Mouse (Mus musculus): ENCODE results near the gene Ociad2. TPM values are rescaled to one million over a fixed set of nuclear protein-coding genes. Genes with fewer than 3 reads are reported as not detected.
A peak's percentile ranks its signal among the peaks of the same experiment; 100 is the strongest.

The Ociad2 gene
- polyA plus RNA-seq, 1 experiment from 2014 or later: 103 TPM

- 0 out of 2 replicates have a peak overlapping the region, but pooled peaks have one; percentile 11 for H3K4me3 ChIP-seq (replicated peaks; ENCODE audit: low read length)
- 0 out of 2 replicates have a peak, but pooled peaks have one; percentile 31 for ATAC-seq (ENCODE audit: insufficient read depth, low FRiP score)
- no peak overlapping the region for H3K27ac ChIP-seq (ENCODE audit: low read length)
- no peaks in the 10 kb centered on the region for H3K9me3 ChIP-seq (replicated peaks; ENCODE audit: control insufficient read depth, low read length)
- no peaks in the 10 kb centered on the region for H3K27me3 ChIP-seq (ENCODE audit: control insufficient read depth, insufficient read depth, low read length)
- peaks cover 12% of the 10 kb centered on the region; the same call in 1 of the 2 replicates for H3K4me1 ChIP-seq (ENCODE audit: control insufficient read depth, insufficient read depth, low read length)
- no peaks in the 10 kb centered on the region for H3K36me3 ChIP-seq (ENCODE audit: control insufficient read depth, insufficient read depth, low read length)
- H3K9ac ChIP-seq (ENCODE audit: low read length): no peak overlapping the region
- 30% methylated on average over 12 of the region's 12 CpGs for WGBS
- peak overlapping the region; percentile 45 for H3K4me2 ChIP-seq (ENCODE audit: low read depth, low read length)
These were observed 18.9 kb upstream of the Ociad2 start for GRCm38 (mm10) chr5:73359752-73360141.

GRCm38 (mm10) chr5:73359134-73359751 lies 18.4 kb upstream of the Ociad2 start:
- Histone ChIP-seq H3K4me3 (replicated peaks; ENCODE audit: low read length) (no peak overlapping the region), H3K9ac (ENCODE audit: low read length) (no peak overlapping the region), H3K27me3 (ENCODE audit: control insufficient read depth, insufficient read depth, low read length) (no peaks in the 10 kb centered on the region), H3K9me3 (replicated peaks; ENCODE audit: control insufficient read depth, low read length) (no peaks in the 10 kb centered on the region), H3K4me1 (ENCODE audit: control insufficient read depth, insufficient read depth, low read length) (peaks cover 9% of the 10 kb centered on the region; the same call in 1 of the 2 replicates), H3K4me2 (ENCODE audit: low read depth, low read length) (peak overlapping the region; percentile 45), H3K36me3 (ENCODE audit: control insufficient read depth, insufficient read depth, low read length) (no peaks in the 10 kb centered on the region), H3K27ac (ENCODE audit: low read length) (no peak overlapping the region; the same call in 1 of the 2 replicates)
- WGBS: 69% methylated on average over 6 of the region's 6 CpGs
- ATAC-seq (ENCODE audit: insufficient read depth, low FRiP score): no peak

- no peak overlapping the region for H3K4me3 ChIP-seq (replicated peaks; ENCODE audit: low read length)
- no peak overlapping the region for H3K4me2 ChIP-seq (ENCODE audit: low read depth, low read length)
- H3K9me3 ChIP-seq (replicated peaks; ENCODE audit: control insufficient read depth, low read length): no peaks in the 10 kb centered on the region
- WGBS: 51% methylated on average over 5 of the region's 5 CpGs
- H3K4me1 ChIP-seq (ENCODE audit: control insufficient read depth, insufficient read depth, low read length): peaks cover 8% of the 10 kb centered on the region; the same call in 1 of the 2 replicates
- no peak overlapping the region for H3K9ac ChIP-seq (ENCODE audit: low read length)
- H3K27me3 ChIP-seq (ENCODE audit: control insufficient read depth, insufficient read depth, low read length): no peaks in the 10 kb centered on the region
- H3K36me3 ChIP-seq (ENCODE audit: control insufficient read depth, insufficient read depth, low read length): no peaks in the 10 kb centered on the region
- no peak overlapping the region for H3K27ac ChIP-seq (ENCODE audit: low read length)
- ATAC-seq (ENCODE audit: insufficient read depth, low FRiP score): peak; percentile 79
These were observed 14.6 kb upstream of the Ociad2 start for GRCm38 (mm10) chr5:73355393-73355792.

- H3K27me3 ChIP-seq (ENCODE audit: control insufficient read depth, insufficient read depth, low read length): no peaks in the 10 kb centered on the region
- no peaks in the 10 kb centered on the region for H3K9me3 ChIP-seq (replicated peaks; ENCODE audit: control insufficient read depth, low read length)
- no peak overlapping the region for H3K4me2 ChIP-seq (ENCODE audit: low read depth, low read length)
- H3K4me1 ChIP-seq (ENCODE audit: control insufficient read depth, insufficient read depth, low read length): no peaks in the 10 kb centered on the region
- no peak overlapping the region for H3K4me3 ChIP-seq (replicated peaks; ENCODE audit: low read length)
- H3K9ac ChIP-seq (ENCODE audit: low read length): no peak overlapping the region
- H3K36me3 ChIP-seq (ENCODE audit: control insufficient read depth, insufficient read depth, low read length): no peaks in the 10 kb centered on the region
- WGBS: 49% methylated on average over 3 of the region's 3 CpGs
- H3K27ac ChIP-seq (ENCODE audit: low read length): no peak overlapping the region
- ATAC-seq (ENCODE audit: insufficient read depth, low FRiP score): no peak
These were observed 13.2 kb upstream of the Ociad2 start for GRCm38 (mm10) chr5:73353978-73354377.

- Histone ChIP-seq H3K4me3 (replicated peaks; ENCODE audit: low read length) (no peak overlapping the region), H3K9ac (ENCODE audit: low read length) (no peak overlapping the region), H3K27me3 (ENCODE audit: control insufficient read depth, insufficient read depth, low read length) (no peaks in the 10 kb centered on the region), H3K4me1 (ENCODE audit: control insufficient read depth, insufficient read depth, low read length) (0 out of 2 replicates have a peak, but pooled peaks cover 2% of the 10 kb centered on the region), H3K9me3 (replicated peaks; ENCODE audit: control insufficient read depth, low read length) (no peaks in the 10 kb centered on the region), H3K4me2 (ENCODE audit: low read depth, low read length) (no peak overlapping the region), H3K27ac (ENCODE audit: low read length) (no peak overlapping the region), H3K36me3 (ENCODE audit: control insufficient read depth, insufficient read depth, low read length) (no peaks in the 10 kb centered on the region)
- 39% methylated on average over 7 of the region's 7 CpGs for WGBS
- no peak for ATAC-seq (ENCODE audit: insufficient read depth, low FRiP score)
These were observed 12.7 kb upstream of the Ociad2 start for GRCm38 (mm10) chr5:73353519-73353918.

GRCm38 (mm10) chr5:73351796-73352195 lies 11.0 kb upstream of the Ociad2 start:
- Histone ChIP-seq H3K9ac (ENCODE audit: low read length) (no peak overlapping the region), H3K36me3 (ENCODE audit: control insufficient read depth, insufficient read depth, low read length) (no peaks in the 10 kb centered on the region), H3K4me2 (ENCODE audit: low read depth, low read length) (no peak overlapping the region), H3K4me1 (ENCODE audit: control insufficient read depth, insufficient read depth, low read length) (0 out of 2 replicates have a peak, but pooled peaks cover 2% of the 10 kb centered on the region), H3K27ac (ENCODE audit: low read length) (no peak overlapping the region), H3K4me3 (replicated peaks; ENCODE audit: low read length) (no peak overlapping the region), H3K9me3 (replicated peaks; ENCODE audit: control insufficient read depth, low read length) (no peaks in the 10 kb centered on the region), H3K27me3 (ENCODE audit: control insufficient read depth, insufficient read depth, low read length) (no peaks in the 10 kb centered on the region)
- 93% methylated on average over 1 of the region's 1 CpGs for whole genome bisulfite sequencing
- no peak for ATAC-seq (ENCODE audit: insufficient read depth, low FRiP score)

- H3K27me3 ChIP-seq (ENCODE audit: control insufficient read depth, insufficient read depth, low read length): no peaks in the 10 kb centered on the region
- 54% methylated on average over 5 of the region's 5 CpGs for WGBS
- H3K9ac ChIP-seq (ENCODE audit: low read length): no peak overlapping the region
- H3K4me2 ChIP-seq (ENCODE audit: low read depth, low read length): no peak overlapping the region
- no peak overlapping the region for H3K4me3 ChIP-seq (replicated peaks; ENCODE audit: low read length)
- H3K9me3 ChIP-seq (replicated peaks; ENCODE audit: control insufficient read depth, low read length): no peaks in the 10 kb centered on the region
- no peak for ATAC-seq (ENCODE audit: insufficient read depth, low FRiP score)
- no peaks in the 10 kb centered on the region for H3K36me3 ChIP-seq (ENCODE audit: control insufficient read depth, insufficient read depth, low read length)
- no peak overlapping the region for H3K27ac ChIP-seq (ENCODE audit: low read length)
- H3K4me1 ChIP-seq (ENCODE audit: control insufficient read depth, insufficient read depth, low read length): 0 out of 2 replicates have a peak, but pooled peaks cover 2% of the 10 kb centered on the region
These were observed 8.7 kb upstream of the Ociad2 start for GRCm38 (mm10) chr5:73349514-73349913.

- WGBS: 92% methylated on average over 4 of the region's 4 CpGs
- no peaks in the 10 kb centered on the region for H3K36me3 ChIP-seq (ENCODE audit: control insufficient read depth, insufficient read depth, low read length)
- 0 out of 2 replicates have a peak, but pooled peaks cover 2% of the 10 kb centered on the region for H3K4me1 ChIP-seq (ENCODE audit: control insufficient read depth, insufficient read depth, low read length)
- H3K4me3 ChIP-seq (replicated peaks; ENCODE audit: low read length): no peak overlapping the region
- no peaks in the 10 kb centered on the region for H3K27me3 ChIP-seq (ENCODE audit: control insufficient read depth, insufficient read depth, low read length)
- ATAC-seq (ENCODE audit: insufficient read depth, low FRiP score): no peak
- H3K4me2 ChIP-seq (ENCODE audit: low read depth, low read length): no peak overlapping the region
- no peaks in the 10 kb centered on the region for H3K9me3 ChIP-seq (replicated peaks; ENCODE audit: control insufficient read depth, low read length)
- H3K27ac ChIP-seq (ENCODE audit: low read length): peak overlapping the region; percentile 50; the same call in 1 of the 2 replicates
- H3K9ac ChIP-seq (ENCODE audit: low read length): no peak overlapping the region
These were observed 4.4 kb upstream of the Ociad2 start for GRCm38 (mm10) chr5:73345254-73345653.

GRCm38 (mm10) chr5:73344310-73344709 lies 3.5 kb upstream of the Ociad2 start:
- no peak overlapping the region for H3K4me2 ChIP-seq (ENCODE audit: low read depth, low read length)
- ATAC-seq (ENCODE audit: insufficient read depth, low FRiP score): peak; percentile 84
- no peaks in the 10 kb centered on the region for H3K36me3 ChIP-seq (ENCODE audit: control insufficient read depth, insufficient read depth, low read length)
- H3K9ac ChIP-seq (ENCODE audit: low read length): no peak overlapping the region
- no peaks in the 10 kb centered on the region for H3K9me3 ChIP-seq (replicated peaks; ENCODE audit: control insufficient read depth, low read length)
- no peak overlapping the region for H3K4me3 ChIP-seq (replicated peaks; ENCODE audit: low read length)
- 0 out of 2 replicates have a peak, but pooled peaks cover 2% of the 10 kb centered on the region for H3K4me1 ChIP-seq (ENCODE audit: control insufficient read depth, insufficient read depth, low read length)
- H3K27ac ChIP-seq (ENCODE audit: low read length): peak overlapping the region; percentile 50
- no peaks in the 10 kb centered on the region for H3K27me3 ChIP-seq (ENCODE audit: control insufficient read depth, insufficient read depth, low read length)
- WGBS: 42% methylated on average over 10 of the region's 10 CpGs
